Mouse (Mus musculus) right cerebral cortex, adult 2 months (tissue): ENCODE measurements around the gene Tmem169.

Experiments used
- DNase-seq, 2 experiments: peaks; one replicate each; pipeline ENCODE4 v3.0.0; 2021 to 2022; ENCODE audit warnings: low spot score in 2 of 2

The Tmem169 gene

DNA sequence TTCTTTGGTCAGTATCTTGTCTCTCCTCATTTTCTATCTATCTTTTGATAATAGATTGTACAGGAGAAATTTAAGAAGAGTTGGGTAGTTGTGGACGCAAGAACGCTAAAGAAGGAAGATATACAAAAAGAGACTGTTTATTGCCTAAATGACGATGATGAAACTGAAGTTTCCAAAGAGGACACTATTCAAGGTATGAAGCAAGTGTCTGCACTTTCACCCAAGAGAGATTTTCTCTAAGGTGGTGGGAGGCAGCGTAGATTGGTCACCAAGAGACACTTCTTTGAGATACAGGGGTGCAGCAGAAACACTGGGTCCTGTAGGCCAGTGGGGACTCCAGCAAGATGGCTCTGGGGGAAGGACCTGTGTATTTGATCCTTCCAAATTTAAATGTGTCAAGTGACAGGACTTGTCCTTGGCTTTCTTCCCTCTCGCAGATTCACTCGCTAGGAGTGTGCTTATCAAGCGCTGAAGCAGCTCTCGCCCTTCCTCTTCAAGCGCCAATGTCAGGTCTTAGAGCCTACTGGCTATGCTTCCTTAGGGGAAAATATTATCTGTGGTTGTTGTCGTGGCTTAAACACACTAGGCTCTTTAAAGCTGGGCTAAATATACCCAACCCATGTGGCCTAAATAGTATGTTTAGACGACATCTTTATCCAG lies 42.1 kb downstream of the Tmem169 start:
- DNase-seq, result no peak

DNA sequence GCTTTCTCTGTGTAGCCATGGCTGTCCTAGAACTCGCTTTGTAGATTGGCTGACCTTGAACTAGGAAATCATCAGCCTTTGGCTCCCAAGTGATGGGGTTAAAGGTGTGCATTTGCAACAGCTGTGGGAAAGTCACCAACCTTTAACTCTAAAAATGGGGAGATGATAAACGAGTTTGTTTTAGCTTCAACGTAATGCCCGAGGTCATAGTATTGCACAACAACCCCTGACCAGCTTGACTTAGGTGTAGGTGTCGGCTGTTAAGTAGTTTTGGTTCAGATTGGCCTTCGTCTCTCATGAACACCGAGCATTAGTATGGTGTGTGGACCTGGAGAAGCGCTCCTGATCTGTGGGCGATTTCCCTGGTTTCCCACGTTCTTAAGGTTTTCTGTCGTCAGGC lies 50.6 kb downstream of the Tmem169 start:
- no peak for DNase-seq

DNA sequence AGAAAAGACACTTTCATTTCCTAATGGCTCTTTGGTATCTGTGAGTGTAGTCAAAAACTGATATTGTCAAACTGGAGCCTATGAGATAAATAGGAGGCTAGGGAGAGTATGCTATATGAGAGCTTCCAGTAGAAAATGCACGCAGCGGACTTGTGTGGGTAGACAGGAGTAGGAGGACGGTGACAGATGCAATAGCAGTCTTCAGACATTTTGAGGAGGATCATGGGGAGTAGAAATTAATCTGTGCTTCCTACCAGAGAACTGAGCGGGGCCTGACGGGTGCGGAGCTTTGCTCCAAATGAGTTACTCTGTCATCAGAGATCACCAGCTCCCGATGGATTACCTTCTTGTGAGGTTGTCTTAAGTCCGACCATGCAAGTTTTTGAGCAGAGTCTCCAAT lies 52.6 kb downstream of the Tmem169 start:
- DNase-seq, result peak; percentile 59 to 67

DNA sequence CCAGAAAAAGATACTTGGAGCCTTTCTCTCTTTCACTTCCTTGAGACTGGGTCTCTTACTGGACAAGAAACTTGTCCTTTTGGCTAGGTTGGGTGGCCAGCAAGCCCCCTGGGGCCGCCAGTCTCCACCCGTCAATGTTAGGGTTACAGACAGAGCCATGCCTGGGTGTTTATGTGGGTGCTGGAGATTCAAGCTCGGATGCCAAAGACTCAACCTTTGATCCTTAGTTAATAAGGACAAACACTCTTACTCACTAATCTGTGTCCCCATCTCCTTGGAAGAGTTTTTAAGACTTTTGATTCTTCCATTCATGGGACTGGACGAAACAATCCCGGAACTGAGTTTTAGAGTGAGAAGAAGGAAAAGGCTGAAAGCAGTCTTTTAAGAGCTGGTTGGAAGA lies 54.2 kb downstream of the Tmem169 start:
- DNase-seq, result no peak

DNA sequence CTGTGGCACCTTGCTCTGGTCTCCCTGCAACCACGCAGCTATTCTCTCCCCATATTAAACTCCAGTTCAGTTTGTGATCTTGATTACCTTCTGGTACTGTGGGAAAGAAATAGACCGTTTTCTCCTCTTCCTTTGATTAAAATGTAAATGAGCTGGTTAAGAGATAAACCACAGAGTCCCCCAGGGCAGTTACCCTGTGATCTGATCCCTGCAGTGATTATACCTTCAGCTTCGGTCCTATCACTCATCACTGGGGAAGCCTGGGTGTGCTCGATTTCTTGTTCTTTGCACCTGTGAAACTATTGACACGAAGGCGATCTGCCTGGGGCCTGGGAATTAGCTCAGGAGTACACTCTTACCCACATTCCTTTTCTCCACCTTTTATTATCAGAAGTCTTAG lies 63.7 kb downstream of the Tmem169 start:
- no peak for DNase-seq
